Mouse (Mus musculus): ENCODE results near the gene Mydgf.

DNA sequence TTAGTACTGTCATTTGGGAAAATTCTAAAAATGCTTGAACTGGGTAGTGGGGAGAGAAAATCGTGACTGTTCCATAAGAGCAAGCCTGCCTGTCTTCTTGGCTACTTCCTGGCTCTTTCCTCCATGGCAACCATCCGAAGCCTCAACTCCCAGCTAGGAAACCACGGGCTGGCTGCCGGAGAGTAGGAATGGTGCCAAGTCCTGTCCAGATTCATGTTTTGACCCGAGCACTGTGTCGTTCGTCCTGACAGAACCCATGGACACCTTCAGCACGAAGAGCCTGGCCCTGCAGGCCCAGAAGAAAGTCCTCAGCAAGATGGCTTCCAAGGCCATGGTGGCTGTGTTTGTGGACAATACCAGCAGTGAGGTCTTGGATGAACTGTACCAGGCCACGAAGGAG lies 12.3 kb downstream of the Mydgf start:
- no peak for TF ChIP-seq POLR2A (IDR thresholded peaks at IDR 0.05; ENCODE audit: extremely low read depth, insufficient read depth, low read length)
- TF ChIP-seq CTCF (IDR thresholded peaks at IDR 0.05; ENCODE audit: low read depth, low read length): no peak
